Mouse (Mus musculus): ENCODE data around the gene Robo2. TPM values are rescaled to one million over a fixed set of nuclear protein-coding genes. Genes with fewer than 3 reads are reported as not detected.

Robo2 gene
- polyA plus RNA-seq, 1 experiment from 2014 or later: 17.7 TPM

- Histone ChIP-seq H3K9ac (ENCODE audit: low read depth, low read length) (no peak overlapping the region), H3K36me3 (ENCODE audit: control insufficient read depth, insufficient read depth, low read length) (no peaks in the 10 kb centered on the region)
- ATAC-seq: no peak
Measured at GRCm38 (mm10) chr16:74072671-74073070, 339.0 kb downstream of the Robo2 start.

GRCm38 (mm10) chr16:74070628-74071027 is 341.0 kb downstream of the Robo2 start:
- no peak overlapping the region for H3K27ac ChIP-seq (ENCODE audit: low read length)
- H3K36me3 ChIP-seq (ENCODE audit: control insufficient read depth, insufficient read depth, low read length): no peaks in the 10 kb centered on the region
- no peak overlapping the region for H3K4me3 ChIP-seq (ENCODE audit: low read length)
- WGBS: 73% methylated on average over 7 of the region's 7 CpGs
- no peak for ATAC-seq
- H3K27me3 ChIP-seq (replicated peaks; ENCODE audit: control insufficient read depth, insufficient read depth, low read length): no peaks in the 10 kb centered on the region
- no peaks in the 10 kb centered on the region for H3K9me3 ChIP-seq (ENCODE audit: control insufficient read depth, low read length)
- no peak overlapping the region for H3K9ac ChIP-seq (ENCODE audit: low read depth, low read length)
- H3K4me2 ChIP-seq (ENCODE audit: low read depth, low read length): no peak overlapping the region
- no peaks in the 10 kb centered on the region for H3K4me1 ChIP-seq (ENCODE audit: control insufficient read depth, insufficient read depth, low read length)

More at GRCm38 (mm10) chr16:74072671-74073070, 339.0 kb downstream of the Robo2 start:
- no peaks in the 10 kb centered on the region for H3K4me1 ChIP-seq (ENCODE audit: control insufficient read depth, insufficient read depth, low read length)
- 95% methylated on average over 5 of the region's 5 CpGs for WGBS
- no peaks in the 10 kb centered on the region for H3K9me3 ChIP-seq (ENCODE audit: control insufficient read depth, low read length)
- H3K27me3 ChIP-seq (replicated peaks; ENCODE audit: control insufficient read depth, insufficient read depth, low read length): no peaks in the 10 kb centered on the region
- no peak overlapping the region for H3K4me2 ChIP-seq (ENCODE audit: low read depth, low read length)
- H3K4me3 ChIP-seq (ENCODE audit: low read length): no peak overlapping the region
- no peak overlapping the region for H3K27ac ChIP-seq (ENCODE audit: low read length)

GRCm38 (mm10) chr16:74065958-74066357 is 345.7 kb downstream of the Robo2 start:
- H3K27me3 ChIP-seq (replicated peaks; ENCODE audit: control insufficient read depth, insufficient read depth, low read length): no peaks in the 10 kb centered on the region
- no peak for ATAC-seq
- WGBS: 75% methylated on average over 2 of the region's 2 CpGs
- no peak overlapping the region for H3K4me3 ChIP-seq (ENCODE audit: low read length)
- no peak overlapping the region for H3K4me2 ChIP-seq (ENCODE audit: low read depth, low read length)
- no peaks in the 10 kb centered on the region for H3K36me3 ChIP-seq (ENCODE audit: control insufficient read depth, insufficient read depth, low read length)
- H3K4me1 ChIP-seq (ENCODE audit: control insufficient read depth, insufficient read depth, low read length): no peaks in the 10 kb centered on the region
- H3K9me3 ChIP-seq (ENCODE audit: control insufficient read depth, low read length): no peaks in the 10 kb centered on the region
- no peak overlapping the region for H3K27ac ChIP-seq (ENCODE audit: low read length)
- H3K9ac ChIP-seq (ENCODE audit: low read depth, low read length): no peak overlapping the region

GRCm38 (mm10) chr16:74061951-74062350 is 349.7 kb downstream of the Robo2 start:
- Histone ChIP-seq H3K4me1 (ENCODE audit: control insufficient read depth, insufficient read depth, low read length) (no peaks in the 10 kb centered on the region), H3K36me3 (ENCODE audit: control insufficient read depth, insufficient read depth, low read length) (no peaks in the 10 kb centered on the region), H3K4me2 (ENCODE audit: low read depth, low read length) (no peak overlapping the region), H3K27ac (ENCODE audit: low read length) (no peak overlapping the region), H3K4me3 (ENCODE audit: low read length) (no peak overlapping the region), H3K27me3 (replicated peaks; ENCODE audit: control insufficient read depth, insufficient read depth, low read length) (no peaks in the 10 kb centered on the region), H3K9ac (ENCODE audit: low read depth, low read length) (no peak overlapping the region), H3K9me3 (ENCODE audit: control insufficient read depth, low read length) (no peaks in the 10 kb centered on the region)
- ATAC-seq: no peak

GRCm38 (mm10) chr16:74061479-74061878 is 350.1 kb downstream of the Robo2 start:
- Histone ChIP-seq H3K27ac (ENCODE audit: low read length) (no peak overlapping the region), H3K9ac (ENCODE audit: low read depth, low read length) (no peak overlapping the region), H3K4me2 (ENCODE audit: low read depth, low read length) (no peak overlapping the region), H3K27me3 (replicated peaks; ENCODE audit: control insufficient read depth, insufficient read depth, low read length) (no peaks in the 10 kb centered on the region), H3K4me3 (ENCODE audit: low read length) (no peak overlapping the region), H3K36me3 (ENCODE audit: control insufficient read depth, insufficient read depth, low read length) (no peaks in the 10 kb centered on the region), H3K4me1 (ENCODE audit: control insufficient read depth, insufficient read depth, low read length) (no peaks in the 10 kb centered on the region), H3K9me3 (ENCODE audit: control insufficient read depth, low read length) (no peaks in the 10 kb centered on the region)
- ATAC-seq: no peak

GRCm38 (mm10) chr16:74056886-74057285 is 354.7 kb downstream of the Robo2 start:
- Histone ChIP-seq H3K9ac (ENCODE audit: low read depth, low read length) (no peak overlapping the region), H3K36me3 (ENCODE audit: control insufficient read depth, insufficient read depth, low read length) (no peaks in the 10 kb centered on the region), H3K4me3 (ENCODE audit: low read length) (no peak overlapping the region), H3K27me3 (replicated peaks; ENCODE audit: control insufficient read depth, insufficient read depth, low read length) (no peaks in the 10 kb centered on the region), H3K4me1 (ENCODE audit: control insufficient read depth, insufficient read depth, low read length) (no peaks in the 10 kb centered on the region), H3K4me2 (ENCODE audit: low read depth, low read length) (no peak overlapping the region), H3K9me3 (ENCODE audit: control insufficient read depth, low read length) (no peaks in the 10 kb centered on the region), H3K27ac (ENCODE audit: low read length) (no peak overlapping the region)
- 73% methylated on average over 2 of the region's 2 CpGs for WGBS
- no peak for ATAC-seq

- WGBS: 86% methylated on average over 1 of the region's 1 CpGs
Measured at GRCm38 (mm10) chr16:74056210-74056609, 355.4 kb downstream of the Robo2 start.

GRCm38 (mm10) chr16:74055061-74055751 is 356.4 kb downstream of the Robo2 start:
- peak; percentile 60 for ATAC-seq
- H3K4me1 ChIP-seq (ENCODE audit: control insufficient read depth, insufficient read depth, low read length): no peaks in the 10 kb centered on the region
- H3K9me3 ChIP-seq (ENCODE audit: control insufficient read depth, low read length): no peaks in the 10 kb centered on the region
- no peak overlapping the region for H3K9ac ChIP-seq (ENCODE audit: low read depth, low read length)
- no peaks in the 10 kb centered on the region for H3K36me3 ChIP-seq (ENCODE audit: control insufficient read depth, insufficient read depth, low read length)
- no peak overlapping the region for H3K4me2 ChIP-seq (ENCODE audit: low read depth, low read length)
- 48% methylated on average over 10 of the region's 10 CpGs for WGBS
- no peak overlapping the region for H3K27ac ChIP-seq (ENCODE audit: low read length)
- H3K27me3 ChIP-seq (replicated peaks; ENCODE audit: control insufficient read depth, insufficient read depth, low read length): no peaks in the 10 kb centered on the region
- H3K4me3 ChIP-seq (ENCODE audit: low read length): no peak overlapping the region

More at GRCm38 (mm10) chr16:74056210-74056609, 355.4 kb downstream of the Robo2 start:
- H3K9me3 ChIP-seq (ENCODE audit: control insufficient read depth, low read length): no peaks in the 10 kb centered on the region
- no peak overlapping the region for H3K27ac ChIP-seq (ENCODE audit: low read length)
- no peak overlapping the region for H3K4me2 ChIP-seq (ENCODE audit: low read depth, low read length)
- H3K27me3 ChIP-seq (replicated peaks; ENCODE audit: control insufficient read depth, insufficient read depth, low read length): no peaks in the 10 kb centered on the region
- H3K4me3 ChIP-seq (ENCODE audit: low read length): no peak overlapping the region
- no peaks in the 10 kb centered on the region for H3K4me1 ChIP-seq (ENCODE audit: control insufficient read depth, insufficient read depth, low read length)
- ATAC-seq: no peak
- no peaks in the 10 kb centered on the region for H3K36me3 ChIP-seq (ENCODE audit: control insufficient read depth, insufficient read depth, low read length)
- H3K9ac ChIP-seq (ENCODE audit: low read depth, low read length): no peak overlapping the region

GRCm38 (mm10) chr16:74049467-74049866 is 362.2 kb downstream of the Robo2 start:
- Histone ChIP-seq H3K27me3 (replicated peaks; ENCODE audit: control insufficient read depth, insufficient read depth, low read length) (no peaks in the 10 kb centered on the region), H3K4me2 (ENCODE audit: low read depth, low read length) (no peak overlapping the region), H3K9me3 (ENCODE audit: control insufficient read depth, low read length) (no peaks in the 10 kb centered on the region), H3K4me1 (ENCODE audit: control insufficient read depth, insufficient read depth, low read length) (no peaks in the 10 kb centered on the region), H3K9ac (ENCODE audit: low read depth, low read length) (no peak overlapping the region), H3K4me3 (ENCODE audit: low read length) (no peak overlapping the region), H3K27ac (ENCODE audit: low read length) (no peak overlapping the region), H3K36me3 (ENCODE audit: control insufficient read depth, insufficient read depth, low read length) (no peaks in the 10 kb centered on the region)
- ATAC-seq: no peak
- 88% methylated on average over 5 of the region's 5 CpGs for WGBS

- no peaks in the 10 kb centered on the region for H3K4me1 ChIP-seq (ENCODE audit: control insufficient read depth, insufficient read depth, low read length)
- WGBS: 78% methylated on average over 6 of the region's 6 CpGs
- no peaks in the 10 kb centered on the region for H3K36me3 ChIP-seq (ENCODE audit: control insufficient read depth, insufficient read depth, low read length)
- no peaks in the 10 kb centered on the region for H3K9me3 ChIP-seq (ENCODE audit: control insufficient read depth, low read length)
- no peak overlapping the region for H3K4me2 ChIP-seq (ENCODE audit: low read depth, low read length)
- H3K9ac ChIP-seq (ENCODE audit: low read depth, low read length): no peak overlapping the region
- ATAC-seq: no peak
- H3K27ac ChIP-seq (ENCODE audit: low read length): no peak overlapping the region
- H3K4me3 ChIP-seq (ENCODE audit: low read length): no peak overlapping the region
- no peaks in the 10 kb centered on the region for H3K27me3 ChIP-seq (replicated peaks; ENCODE audit: control insufficient read depth, insufficient read depth, low read length)
Measured at GRCm38 (mm10) chr16:74048980-74049379, 362.6 kb downstream of the Robo2 start.

Measured in intestine, embryonic 16.5 days (tissue).